Mouse (Mus musculus) megakaryocyte, embryonic 14.5 days (primary cell): ENCODE measurements around the gene 1810049J17Rik.

Experiments used
- FLI1 ChIP-seq: IDR thresholded peaks from 2 replicates; pipeline ENCODE4 v1.6.1; 2012; ENCODE audit warnings: low read length, inconsistent platforms, mixed read lengths
- GATA1 ChIP-seq: IDR thresholded peaks from 3 replicates; pipeline ENCODE4 v1.6.1; 2012; ENCODE audit warnings: mixed read lengths, low read length, inconsistent platforms, borderline replicate concordance

DNA sequence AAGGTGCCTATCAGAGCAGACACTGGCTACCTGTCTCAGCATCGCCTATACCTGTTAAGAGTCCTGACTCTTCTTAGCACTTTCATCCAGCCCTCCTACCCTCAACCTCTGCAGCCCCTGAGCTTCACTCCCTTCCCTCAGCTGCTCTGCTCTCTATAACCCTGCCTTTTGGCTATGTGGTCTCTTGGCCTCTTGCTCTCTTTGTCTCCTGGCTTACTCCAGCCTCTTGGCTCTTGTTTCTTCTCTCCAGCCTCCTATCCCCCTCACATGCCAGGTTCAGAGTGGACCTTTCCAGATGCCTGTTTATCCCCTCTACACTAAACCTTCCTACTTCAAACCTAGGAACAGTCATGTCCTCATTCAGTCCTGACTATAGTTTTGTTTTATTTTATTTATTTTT lies 2.6 kb upstream of the 1810049J17Rik start:
- TF ChIP-seq GATA1: no peak
- TF ChIP-seq FLI1: no peak
